Mouse (Mus musculus): ENCODE measurements at regions not wholly inside any gene's neighbourhood (a gene's known extent, or its start where the extent isn't known, plus 50 kb on each side); places are given as distances from the start of the nearest gene placed in this dataset.
"Not testable (repeated sequence)": the region's sequence is repeated elsewhere in the genome, so short reads cannot be mapped to it uniquely, and the experiment has no call there.

DNA sequence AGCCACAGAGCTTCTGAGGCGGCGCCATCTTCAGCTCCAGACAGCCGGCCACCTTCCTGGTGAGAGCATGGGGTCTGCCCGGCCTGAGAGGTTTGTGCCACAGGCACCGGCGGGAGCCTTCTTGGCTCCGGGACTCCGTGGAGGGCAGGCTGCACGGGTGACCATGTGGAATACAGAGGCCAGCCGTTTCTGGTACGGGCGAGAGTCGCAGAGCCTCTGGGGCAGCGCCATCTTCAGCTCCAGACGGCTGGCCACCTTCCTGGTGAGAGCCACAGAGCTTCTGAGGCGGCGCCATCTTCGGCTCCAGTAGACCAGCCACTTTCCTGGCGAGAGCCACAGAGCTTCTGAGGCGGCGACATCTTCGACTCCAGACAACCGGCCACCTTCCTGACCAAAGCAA, 456.2 kb upstream of the Brinp1 start:
- DNase-seq, result not testable (repeated sequence)

- DNase-seq, result no peak
Observed at GRCm38 (mm10) chr4:69395451-69395850, 441.3 kb upstream of the Brinp1 start.

GRCm38 (mm10) chr4:69383318-69383717, 429.1 kb upstream of the Brinp1 start:
- DNase-seq, result no peak

DNA sequence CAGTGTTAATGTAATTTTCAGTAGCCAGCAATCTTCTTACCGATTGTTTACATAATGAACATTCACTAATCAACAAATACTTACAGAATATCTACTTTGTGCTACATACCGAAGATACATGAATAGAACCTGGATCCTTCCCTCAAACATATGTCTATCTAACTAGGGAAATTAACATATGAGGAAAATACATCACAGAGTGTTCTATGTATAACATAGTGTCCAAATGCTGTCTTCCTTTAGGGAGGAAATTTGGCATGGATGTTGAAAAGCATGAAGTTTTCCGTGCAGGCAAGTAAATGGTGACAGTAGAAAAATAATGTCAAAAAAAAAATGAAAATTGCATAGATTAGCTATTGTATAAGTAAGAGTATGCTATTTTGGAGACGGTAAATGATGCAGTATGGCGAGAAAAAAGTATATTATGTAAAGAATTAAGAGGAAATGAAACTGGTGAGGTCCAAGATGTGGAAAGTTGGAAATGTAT, 392.8 kb upstream of the Brinp1 start:
- DNase-seq, result no peak

DNA sequence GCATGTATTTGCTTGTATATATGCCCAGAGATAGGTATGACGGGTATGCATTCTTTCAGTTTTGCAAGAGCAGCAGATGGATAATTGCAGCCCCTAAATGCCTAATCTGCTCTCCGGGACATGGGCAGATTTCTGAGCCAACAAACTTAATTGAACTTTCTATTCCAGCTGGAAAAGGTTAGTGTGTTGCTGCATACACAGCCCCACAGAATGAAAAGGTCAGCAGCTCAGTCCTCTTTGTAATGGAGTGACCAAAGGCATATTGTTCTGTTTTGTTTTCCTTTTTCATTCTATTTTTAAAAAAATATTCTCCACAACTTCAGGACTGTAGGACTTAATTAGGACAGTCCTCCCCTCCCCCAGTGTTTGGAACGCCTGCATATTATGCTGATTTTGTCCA, 373.4 kb upstream of the Brinp1 start:
- peak; percentile 16 for DNase-seq

All from lung, postnatal 36 days (tissue).